Mouse (Mus musculus): ENCODE measurements around the gene Mptx1. TPM values are rescaled to one million over a fixed set of nuclear protein-coding genes. Genes with fewer than 3 reads are reported as not detected.

Mptx1 gene
- polyA plus RNA-seq, 1 experiment = not detected

DNA sequence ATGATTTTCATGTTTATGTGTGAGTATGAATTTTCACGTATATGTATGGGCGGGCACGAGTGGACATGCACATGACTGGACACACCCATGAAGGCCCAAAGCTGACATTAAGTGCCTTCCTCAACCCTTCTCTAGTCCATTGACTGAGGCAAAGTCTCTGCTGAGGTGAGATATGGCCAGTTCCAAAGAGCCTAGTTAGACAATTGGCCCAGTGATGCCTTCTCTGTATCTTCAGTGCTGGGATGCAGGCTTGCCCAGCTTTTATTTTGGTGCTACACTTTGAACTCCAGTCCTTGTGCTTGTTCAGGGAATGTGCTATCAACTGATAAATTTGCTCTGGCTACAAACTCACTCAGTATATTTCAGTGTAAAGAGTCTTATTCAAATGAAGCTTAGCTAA lies 43.5 kb downstream of the Mptx1 start:
- Histone ChIP-seq H3K79me3 (ENCODE audit: low read depth) (no peaks in the 10 kb centered on the region), H3K4me3 (ENCODE audit: insufficient read depth, poor library complexity, severe bottlenecking) (no peak overlapping the region), H3K27me3 (ENCODE audit: control insufficient read depth, insufficient read depth, insufficient read length) (no peaks in the 10 kb centered on the region), H3K79me2 (ENCODE audit: control insufficient read depth, insufficient read depth) (no peaks in the 10 kb centered on the region), H3ac (ENCODE audit: control insufficient read depth, insufficient read length, low read depth) (no peak overlapping the region), H3K36me3 (ENCODE audit: control insufficient read depth, insufficient read depth) (no peaks in the 10 kb centered on the region)
- TF ChIP-seq USF1 (IDR thresholded peaks at IDR 0.05; ENCODE audit: low read depth) (no peak), MAX (IDR thresholded peaks at IDR 0.05) (no peak), FOSL1 (IDR thresholded peaks at IDR 0.05; ENCODE audit: insufficient read depth, low read length, poor library complexity, severe bottlenecking) (no peak), CTCF (IDR thresholded peaks at IDR 0.05; ENCODE audit: control insufficient read depth, insufficient read depth, insufficient read length) (no peak), MYOD1 (IDR thresholded peaks at IDR 0.05; ENCODE audit: control insufficient read depth, insufficient read length, low read depth) (no peak), MYOG (IDR thresholded peaks at IDR 0.05; ENCODE audit: control insufficient read depth, extremely low read depth, insufficient read length) (no peak), CEBPB (IDR thresholded peaks at IDR 0.05; ENCODE audit: low read depth) (no peak)

Other genes starting within 250 kb of the Mptx1 start
- not detected for gene Olfr429, start 246.2 kb upstream of the Mptx1 start, polyA plus RNA-seq (2012; fragmentation: generic; extraction: Trizol)
- gene Olfr427, start 233.6 kb upstream of the Mptx1 start, polyA plus RNA-seq (2012; fragmentation: generic; extraction: Trizol) = not detected
- gene Olfr231, start 209.4 kb upstream of the Mptx1 start, polyA plus RNA-seq (2012; fragmentation: generic; extraction: Trizol) = not detected
- gene Olfr424, start 199.0 kb upstream of the Mptx1 start, polyA plus RNA-seq (2012; fragmentation: generic; extraction: Trizol) = not detected
- not detected for gene Olfr420, start 174.9 kb upstream of the Mptx1 start, polyA plus RNA-seq (2012; fragmentation: generic; extraction: Trizol)
- gene Spta1, start 157.7 kb upstream of the Mptx1 start, polyA plus RNA-seq (2012; fragmentation: generic; extraction: Trizol) = not detected
- gene Olfr419, start 78.5 kb upstream of the Mptx1 start, polyA plus RNA-seq (2012; fragmentation: generic; extraction: Trizol) = not detected
- gene Olfr417, start 34.6 kb downstream of the Mptx1 start, polyA plus RNA-seq (2012; fragmentation: generic; extraction: Trizol) = not detected
- gene Olfr248, start 60.5 kb downstream of the Mptx1 start, polyA plus RNA-seq (2012; fragmentation: generic; extraction: Trizol) = not detected
- not detected for gene Olfr414, start 93.5 kb downstream of the Mptx1 start, polyA plus RNA-seq (2012; fragmentation: generic; extraction: Trizol)
- gene Olfr220, start 111.6 kb downstream of the Mptx1 start, polyA plus RNA-seq (2012; fragmentation: generic; extraction: Trizol) = not detected
- gene Fmn2, start 171.3 kb downstream of the Mptx1 start, polyA plus RNA-seq (2012; fragmentation: generic; extraction: Trizol) = not detected

Data from C2C12 (cell line).